In the genomic region with DNA sequence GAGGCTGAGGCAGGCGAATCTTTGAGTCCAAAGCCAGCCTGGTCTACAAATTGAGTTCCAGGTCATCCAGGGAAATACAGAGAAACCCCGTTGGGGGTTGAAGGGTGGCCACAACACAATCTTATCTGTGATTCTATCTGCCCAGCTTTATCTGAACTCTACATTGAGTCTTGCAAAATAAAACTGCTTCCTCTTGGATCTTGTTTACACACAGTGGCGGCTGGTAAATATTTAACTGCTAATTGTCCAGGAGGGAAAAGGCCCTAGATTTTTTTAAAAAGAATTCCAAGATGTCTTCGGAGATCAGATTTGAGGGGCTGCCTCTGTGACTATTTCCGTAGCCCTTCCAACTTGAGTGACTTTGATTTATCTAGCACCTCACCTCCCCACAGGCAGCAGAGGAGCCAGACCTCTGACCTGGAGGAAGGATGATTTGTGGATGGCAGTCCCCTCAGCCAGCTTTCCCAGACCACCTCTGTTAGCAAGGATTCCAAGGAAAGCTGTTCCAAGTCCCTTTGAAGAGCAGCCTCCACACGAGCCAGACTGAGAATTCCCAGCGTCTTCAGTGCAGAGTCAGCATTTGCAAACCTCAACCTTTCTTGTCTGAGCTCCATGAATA, we compare ENCODE assay signal across 13 mouse cellular contexts. TPM values are rescaled to one million over a fixed set of nuclear protein-coding genes. Genes with fewer than 3 reads are reported as not detected.
DNase-seq lines count a peak whose midpoint lies in the region; ATAC-seq lines count a peak whose summit lies in the region.
"Had no signal": no experiment of that assay in that cellular context is flagged by ENCODE, and none has a peak within 500 bp of the region (broad histone marks: within the 10 kb centered on the region; RNA-seq: fewer than 3 reads in every experiment).

No protein-coding gene starts in this region.

- H3K36me3 ChIP-seq in heart, embryonic 10.5 days, result no peaks in the 10 kb centered on the region
- H3K36me3 ChIP-seq in lung, embryonic 15.5 days, result no peaks in the 10 kb centered on the region
- no peaks in the 10 kb centered on the region for H3K36me3 ChIP-seq in limb, embryonic 10.5 days
- H3K36me3 ChIP-seq in midbrain, embryonic 14.5 days (ENCODE audit: control insufficient read depth, insufficient read depth, low read length), result no peaks in the 10 kb centered on the region

- no peak for ATAC-seq in lung, embryonic 15.5 days (ENCODE audit: borderline replicate concordance, extremely low read depth, low FRiP score, low TSS enrichment)
- ATAC-seq in monocyte, adult 5-6 weeks (replicated peaks; ENCODE audit: insufficient number of reproducible peaks, low FRiP score, low TSS enrichment, poor library complexity, severe bottlenecking), result no peak
- no peak for ATAC-seq in midbrain, embryonic 14.5 days (ENCODE audit: low FRiP score, low TSS enrichment)
- ATAC-seq: forebrain, embryonic 16.5 days; inflammation-experienced regulatory T-cells, adult 6 months had no signal

- H3K9ac ChIP-seq in lung, embryonic 15.5 days, result no peak overlapping the region
- H3K9ac ChIP-seq in midbrain, embryonic 14.5 days (replicated peaks; ENCODE audit: low read length), result no peak overlapping the region

- peaks cover 65% of the 10 kb centered on the region for H3K4me1 ChIP-seq in heart, embryonic 10.5 days
- H3K4me1 ChIP-seq in lung, embryonic 15.5 days, result peaks cover 58% of the 10 kb centered on the region
- peaks cover 52% of the 10 kb centered on the region for H3K4me1 ChIP-seq in limb, embryonic 10.5 days
- H3K4me1 ChIP-seq in midbrain, embryonic 14.5 days (ENCODE audit: control insufficient read depth, insufficient read depth, low read length), result peaks cover 13% of the 10 kb centered on the region; the same call in 1 of the 2 replicates

- DNase-seq in heart, embryonic 10.5 days (ENCODE audit: low spot score), result no peak
- no peak for DNase-seq in heart, adult 18-20 months
- DNase-seq in lung, adult 18-20 months, result no peak
- no peak for DNase-seq in limb, embryonic 10.5 days (ENCODE audit: low spot score)
- DNase-seq in adrenal gland, postnatal 4 days (ENCODE audit: low spot score in 2 of 2), result no peak
- DNase-seq in midbrain, embryonic 14.5 days, result no peak
- DNase-seq: right cerebral cortex, postnatal 14 days had no signal

- H3K9me3 ChIP-seq in heart, embryonic 10.5 days, result no peaks in the 10 kb centered on the region
- H3K9me3 ChIP-seq in lung, embryonic 15.5 days, result no peaks in the 10 kb centered on the region
- no peaks in the 10 kb centered on the region for H3K9me3 ChIP-seq in limb, embryonic 10.5 days (replicated peaks)
- H3K9me3 ChIP-seq in midbrain, embryonic 14.5 days (ENCODE audit: control insufficient read depth, low read length), result no peaks in the 10 kb centered on the region

- no peak overlapping the region for H3K4me2 ChIP-seq in lung, embryonic 15.5 days
- H3K4me2 ChIP-seq in midbrain, embryonic 14.5 days (ENCODE audit: low read length), result no peak overlapping the region

- H3K27ac ChIP-seq in heart, embryonic 10.5 days, result peak overlapping the region; percentile 5; the same call in 1 of the 2 replicates
- peak overlapping the region; percentile 67 for H3K27ac ChIP-seq in lung, embryonic 15.5 days
- H3K27ac ChIP-seq in limb, embryonic 10.5 days, result peak overlapping the region; percentile 38
- H3K27ac ChIP-seq in midbrain, embryonic 14.5 days (replicated peaks; ENCODE audit: low read depth, low read length), result no peak overlapping the region

- 56% methylated on average over 7 of the region's 7 CpGs for WGBS in heart, embryonic 10.5 days
- WGBS in lung, embryonic 15.5 days, result 43% methylated on average over 7 of the region's 7 CpGs
- 45% methylated on average over 7 of the region's 7 CpGs for WGBS in limb, embryonic 10.5 days
- 77% methylated on average over 7 of the region's 7 CpGs for WGBS in midbrain, embryonic 14.5 days

- no peak overlapping the region for H3K4me3 ChIP-seq in heart, embryonic 10.5 days
- H3K4me3 ChIP-seq in lung, embryonic 15.5 days, result no peak overlapping the region
- no peak overlapping the region for H3K4me3 ChIP-seq in limb, embryonic 10.5 days
- H3K4me3 ChIP-seq in midbrain, embryonic 14.5 days (replicated peaks; ENCODE audit: low read depth, low read length), result no peak overlapping the region

- no peaks in the 10 kb centered on the region for H3K27me3 ChIP-seq in heart, embryonic 10.5 days (ENCODE audit: insufficient read depth, poor library complexity, severe bottlenecking)
- no peaks in the 10 kb centered on the region for H3K27me3 ChIP-seq in lung, embryonic 15.5 days
- no peaks in the 10 kb centered on the region for H3K27me3 ChIP-seq in limb, embryonic 10.5 days (ENCODE audit: low read depth, poor library complexity, severe bottlenecking)
- no peaks in the 10 kb centered on the region for H3K27me3 ChIP-seq in midbrain, embryonic 14.5 days (ENCODE audit: control insufficient read depth, insufficient read depth, low read length)

RNA-seq across cellular contexts. Expression of a gene that starts 25.9 kb away (rescaled TPM):
- polyA plus RNA-seq in heart, embryonic 10.5 days (2016; fragmentation: Nextera tagmentation; extraction: Ambion mirVana), result 0.57 and 2.6 TPM in 2 replicates
- 1 to 10 TPM; 2.7 to 5.3 TPM for total RNA-seq in heart, adult 18-20 months (2021)
- 3.3 and 4.0 TPM in 2 replicates for polyA plus RNA-seq in lung, embryonic 15.5 days (2015; fragmentation: Nextera tagmentation; extraction: Ambion mirVana)
- 0.85 TPM in 1 of 2 replicates, not detected in the other for polyA plus RNA-seq in limb, embryonic 10.5 days (2016; fragmentation: Nextera tagmentation; extraction: Ambion mirVana)
- total RNA-seq in monocyte, adult 5-6 weeks (2017), result not detected in 3 replicates
- 1 to 10 TPM; 4.3 to 6.5 TPM for total RNA-seq in adrenal gland, postnatal 4 days (2021)
- not detected in 2 replicates for polyA plus RNA-seq in midbrain, embryonic 14.5 days (2014; fragmentation: Nextera tagmentation; extraction: Ambion mirVana)
- total RNA-seq: midbrain, postnatal 0 days had no signal
- polyA plus RNA-seq: adrenal gland, adult 2 months; inflammation-experienced regulatory T-cells, adult 6 months had no signal

RNA-seq across cellular contexts. Expression of a gene that starts 39.9 kb away (rescaled TPM):
- polyA plus RNA-seq in heart, embryonic 10.5 days (2016; fragmentation: Nextera tagmentation; extraction: Ambion mirVana), result 17.5 and 19.5 TPM in 2 replicates
- total RNA-seq in heart, adult 18-20 months (2021), result 10 to 100 TPM; 10.7 to 10.8 TPM
- 11.9 and 12.5 TPM in 2 replicates for polyA plus RNA-seq in lung, embryonic 15.5 days (2015; fragmentation: Nextera tagmentation; extraction: Ambion mirVana)
- polyA plus RNA-seq in limb, embryonic 10.5 days (2016; fragmentation: Nextera tagmentation; extraction: Ambion mirVana), result 15.4 and 19.3 TPM in 2 replicates
- total RNA-seq in monocyte, adult 5-6 weeks (2017), result 1.5 to 4.8 TPM (median 4.6 TPM) in 3 replicates
- 10 to 100 TPM; 10.1 to 12.8 TPM for total RNA-seq in adrenal gland, postnatal 4 days (2021)
- polyA plus RNA-seq in midbrain, embryonic 14.5 days (2014; fragmentation: Nextera tagmentation; extraction: Ambion mirVana), result 30.9 and 42.8 TPM in 2 replicates
